Mouse (Mus musculus): Measurements from ENCODE around the gene Tbc1d8. TPM values are rescaled to one million over a fixed set of nuclear protein-coding genes. Genes with fewer than 3 reads are reported as not detected.

The Tbc1d8 gene
- polyA plus RNA-seq, 2 experiments = 2.5 to 3.1 TPM

GRCm38 (mm10) chr1:39462937-39463444 is 15.6 kb downstream of the Tbc1d8 start:
- peaks cover 27 to 53% of the 10 kb centered on the region in 2 experiments for H3K4me1 ChIP-seq (replicated peaks; ENCODE audit: control insufficient read depth in 2 of 2, insufficient read depth in 2 of 2, low read length in 1 of 2)
- ATAC-seq (ENCODE audit: insufficient read depth) (peak; percentile 56; the same call in 1 of the 2 replicates), DNase-seq (ENCODE audit: low read depth in 3 of 3, low spot score in 3 of 3) (no peak)
- H3K9ac ChIP-seq (replicated peaks) = no peak overlapping the region
- H3K36me3 ChIP-seq (replicated peaks; ENCODE audit: control insufficient read depth, insufficient read depth, low read depth) = no peaks in the 10 kb centered on the region
- H3K4me3 ChIP-seq (ENCODE audit: insufficient read depth in 1 of 2, low read depth in 2 of 2, low read length in 2 of 2) = no peak overlapping the region
- 76% methylated on average over 6 of the region's 6 CpGs for WGBS (ENCODE audit: insufficient replicate concordance)
- no peaks in the 10 kb centered on the region for H3K9me3 ChIP-seq (ENCODE audit: control insufficient read depth, low read length)
- TF ChIP-seq CTCF (IDR thresholded peaks at IDR 0.05; ENCODE audit: low read depth) (no peak), EP300 (IDR thresholded peaks at IDR 0.05; ENCODE audit: low read depth) (no peak)
- no peak overlapping the region for H3K4me2 ChIP-seq (ENCODE audit: low read depth)
- H3K27ac ChIP-seq = no peak overlapping the region
- H3K27me3 ChIP-seq (ENCODE audit: control insufficient read depth, insufficient read depth, low read length) = no peaks in the 10 kb centered on the region

- Histone ChIP-seq H3K27ac (no peak overlapping the region), H3K4me2 (ENCODE audit: low read depth) (no peak overlapping the region), H3K4me3 (ENCODE audit: insufficient read depth in 1 of 2, low read depth in 2 of 2, low read length in 2 of 2) (no peak overlapping the region), H3K4me1 (replicated peaks; ENCODE audit: control insufficient read depth in 2 of 2, insufficient read depth in 2 of 2, low read length in 1 of 2) (peaks cover 27 to 47% of the 10 kb centered on the region in 2 experiments), H3K36me3 (replicated peaks; ENCODE audit: control insufficient read depth, insufficient read depth, low read depth) (no peaks in the 10 kb centered on the region), H3K9me3 (ENCODE audit: control insufficient read depth, low read length) (no peaks in the 10 kb centered on the region), H3K9ac (replicated peaks) (no peak overlapping the region), H3K27me3 (ENCODE audit: control insufficient read depth, insufficient read depth, low read length) (no peaks in the 10 kb centered on the region)
- TF ChIP-seq EP300 (IDR thresholded peaks at IDR 0.05; ENCODE audit: low read depth) (no peak), CTCF (IDR thresholded peaks at IDR 0.05; ENCODE audit: low read depth) (no peak)
- DNase-seq (ENCODE audit: low read depth in 3 of 3, low spot score in 3 of 3) (no peak), ATAC-seq (ENCODE audit: insufficient read depth) (no peak)
- 77% methylated on average over 13 of the region's 13 CpGs for WGBS (ENCODE audit: insufficient replicate concordance)
Observed at GRCm38 (mm10) chr1:39462036-39462435, 16.5 kb downstream of the Tbc1d8 start.

- no peaks in the 10 kb centered on the region for H3K9me3 ChIP-seq (ENCODE audit: control insufficient read depth, low read length)
- no peaks in the 10 kb centered on the region for H3K27me3 ChIP-seq (ENCODE audit: control insufficient read depth, insufficient read depth, low read length)
- peaks cover 20 to 44% of the 10 kb centered on the region in 2 experiments for H3K4me1 ChIP-seq (replicated peaks; ENCODE audit: control insufficient read depth in 2 of 2, insufficient read depth in 2 of 2, low read length in 1 of 2)
- H3K4me2 ChIP-seq (ENCODE audit: low read depth) = peak overlapping the region; percentile 26
- WGBS (ENCODE audit: insufficient replicate concordance) = 21% methylated on average over 5 of the region's 5 CpGs
- DNase-seq (ENCODE audit: low read depth in 3 of 3, low spot score in 3 of 3) (no peak), ATAC-seq (ENCODE audit: insufficient read depth) (0 out of 2 replicates have a peak, but pooled peaks have one; percentile 51)
- no peak overlapping the region for H3K9ac ChIP-seq (replicated peaks)
- no peaks in the 10 kb centered on the region for H3K36me3 ChIP-seq (replicated peaks; ENCODE audit: control insufficient read depth, insufficient read depth, low read depth)
- TF ChIP-seq EP300 (IDR thresholded peaks at IDR 0.05; ENCODE audit: low read depth) (peak; percentile 83), CTCF (IDR thresholded peaks at IDR 0.05; ENCODE audit: low read depth) (no peak)
- H3K27ac ChIP-seq = no peak overlapping the region; the same call in 1 of the 2 replicates
- H3K4me3 ChIP-seq (ENCODE audit: insufficient read depth in 1 of 2, low read depth in 2 of 2, low read length in 2 of 2) = no peak overlapping the region
Observed at GRCm38 (mm10) chr1:39460495-39460894, 18.1 kb downstream of the Tbc1d8 start.

- Histone ChIP-seq H3K27ac (no peak overlapping the region), H3K4me1 (replicated peaks; ENCODE audit: control insufficient read depth in 2 of 2, insufficient read depth in 2 of 2, low read length in 1 of 2) (peaks cover 26 to 59% of the 10 kb centered on the region in 2 experiments), H3K27me3 (ENCODE audit: control insufficient read depth, insufficient read depth, low read length) (no peaks in the 10 kb centered on the region), H3K36me3 (replicated peaks; ENCODE audit: control insufficient read depth, insufficient read depth, low read depth) (no peaks in the 10 kb centered on the region), H3K9ac (replicated peaks) (no peak overlapping the region), H3K4me2 (ENCODE audit: low read depth) (no peak overlapping the region), H3K9me3 (ENCODE audit: control insufficient read depth, low read length) (no peaks in the 10 kb centered on the region), H3K4me3 (ENCODE audit: insufficient read depth in 1 of 2, low read depth in 2 of 2, low read length in 2 of 2) (no peak overlapping the region)
- 76% methylated on average over 13 of the region's 13 CpGs for WGBS (ENCODE audit: insufficient replicate concordance)
- DNase-seq (ENCODE audit: low read depth in 3 of 3, low spot score in 3 of 3) (no peak), ATAC-seq (ENCODE audit: insufficient read depth) (no peak)
- TF ChIP-seq CTCF (IDR thresholded peaks at IDR 0.05; ENCODE audit: low read depth) = no peak
- no peak for TF ChIP-seq EP300 (IDR thresholded peaks at IDR 0.05; ENCODE audit: low read depth)
Observed at GRCm38 (mm10) chr1:39457887-39458874, 20.4 kb downstream of the Tbc1d8 start.

- 63% methylated on average over 5 of the region's 5 CpGs for WGBS (ENCODE audit: insufficient replicate concordance)
- no peak overlapping the region for H3K27ac ChIP-seq
Observed at GRCm38 (mm10) chr1:39456421-39456853, 22.1 kb downstream of the Tbc1d8 start.

More at GRCm38 (mm10) chr1:39456421-39456853, 22.1 kb downstream of the Tbc1d8 start:
- no peak overlapping the region for H3K9ac ChIP-seq (replicated peaks)
- no peak overlapping the region for H3K4me2 ChIP-seq (ENCODE audit: low read depth)
- TF ChIP-seq EP300 (IDR thresholded peaks at IDR 0.05; ENCODE audit: low read depth) = no peak
- no peak for TF ChIP-seq CTCF (IDR thresholded peaks at IDR 0.05; ENCODE audit: low read depth)
- no peaks in the 10 kb centered on the region for H3K9me3 ChIP-seq (ENCODE audit: control insufficient read depth, low read length)
- no peaks in the 10 kb centered on the region for H3K27me3 ChIP-seq (ENCODE audit: control insufficient read depth, insufficient read depth, low read length)
- ATAC-seq (ENCODE audit: insufficient read depth) (no peak), DNase-seq (ENCODE audit: low read depth in 3 of 3, low spot score in 3 of 3) (no peak)
- peaks cover 17 to 47% of the 10 kb centered on the region in 2 experiments for H3K4me1 ChIP-seq (replicated peaks; ENCODE audit: control insufficient read depth in 2 of 2, insufficient read depth in 2 of 2, low read length in 1 of 2)
- no peak overlapping the region for H3K4me3 ChIP-seq (ENCODE audit: insufficient read depth in 1 of 2, low read depth in 2 of 2, low read length in 2 of 2)
- no peaks in the 10 kb centered on the region for H3K36me3 ChIP-seq (replicated peaks; ENCODE audit: control insufficient read depth, insufficient read depth, low read depth)
